Mouse (Mus musculus): ENCODE results near the gene Rab6a. TPM values are rescaled to one million over a fixed set of nuclear protein-coding genes. Genes with fewer than 3 reads are reported as not detected.

Rab6a gene
- polyA plus RNA-seq, 1 experiment, result 148 TPM

DNA sequence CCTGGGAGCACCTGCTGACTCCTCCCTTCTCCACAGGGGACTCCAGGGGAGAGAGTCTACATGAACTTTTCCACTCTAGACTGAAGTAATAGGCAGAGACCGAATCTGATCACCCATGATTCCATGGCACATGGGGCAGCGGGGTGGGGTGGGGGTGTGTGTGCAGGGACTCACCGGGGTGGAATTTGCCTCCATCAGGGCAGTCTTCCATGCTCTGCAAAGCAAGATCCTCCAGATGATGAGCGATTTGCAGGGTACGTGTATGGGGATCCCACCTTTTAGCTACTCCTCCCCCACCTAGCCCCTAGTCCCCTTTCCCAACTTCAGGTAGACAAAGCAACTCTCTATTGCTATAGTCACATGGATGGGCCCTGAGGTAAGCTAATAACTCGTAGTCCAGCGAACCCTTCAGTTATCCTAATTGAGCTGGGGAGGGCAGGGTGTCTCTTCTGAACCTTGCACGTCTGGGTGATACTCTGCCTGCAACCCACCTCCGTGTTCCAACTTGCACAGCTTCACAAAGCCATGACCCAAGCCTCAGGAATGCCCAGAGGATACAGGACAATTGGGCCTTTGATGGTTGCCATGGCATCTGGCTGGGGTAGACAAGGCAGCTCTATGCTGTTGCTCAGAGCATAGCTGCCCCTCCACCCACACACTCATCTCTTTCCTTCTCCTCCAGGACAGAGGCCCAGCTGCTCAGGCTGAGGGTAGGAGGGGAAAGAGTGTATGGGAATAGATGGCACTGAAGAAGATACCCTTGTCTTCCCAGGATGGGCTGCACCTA is 46.5 kb downstream of the Rab6a start:
- Histone ChIP-seq H3K4me1 (ENCODE audit: control insufficient read depth, insufficient read depth, low read length) (no peaks in the 10 kb centered on the region), H3K27me3 (ENCODE audit: control insufficient read depth, insufficient read depth, low read length, poor library complexity, severe bottlenecking) (no peaks in the 10 kb centered on the region)
- TF ChIP-seq CTCF (IDR thresholded peaks at IDR 0.05; ENCODE audit: low read depth, low read length) (no peak), EP300 (IDR thresholded peaks at IDR 0.05; ENCODE audit: insufficient read depth, low read depth, low read length) (no peak), POLR2A (IDR thresholded peaks at IDR 0.05; ENCODE audit: insufficient read depth, low read length) (no peak)

DNA sequence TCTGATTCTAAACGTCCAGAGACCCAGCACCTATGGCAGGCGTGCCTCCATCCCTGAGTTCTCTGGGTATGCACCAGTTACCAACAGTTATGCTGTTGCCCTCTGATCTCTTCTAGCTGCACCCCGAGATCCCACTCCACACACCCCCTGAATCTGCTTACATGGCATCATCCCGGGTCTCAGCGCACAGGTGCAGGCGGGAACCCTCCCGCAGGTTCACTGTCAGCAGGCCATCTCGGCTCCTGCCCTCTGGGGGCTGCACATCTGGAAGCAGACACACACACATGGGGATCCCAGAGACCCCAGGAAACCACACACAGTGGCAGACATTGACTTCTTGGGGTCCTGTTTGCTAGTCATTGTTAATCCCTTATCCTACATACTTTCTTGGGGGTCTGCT is 47.2 kb downstream of the Rab6a start:
- Histone ChIP-seq H3K36me3 (ENCODE audit: control insufficient read depth, insufficient read depth, low read length, poor library complexity, severe bottlenecking) (no peaks in the 10 kb centered on the region), H3K9me3 (replicated peaks; ENCODE audit: control insufficient read depth, insufficient read depth, low read length, poor library complexity, severe bottlenecking) (no peaks in the 10 kb centered on the region), H3K27me3 (ENCODE audit: control insufficient read depth, insufficient read depth, low read length, poor library complexity, severe bottlenecking) (no peaks in the 10 kb centered on the region), H3K4me3 (ENCODE audit: low read depth, low read length) (no peak overlapping the region), H3K4me1 (ENCODE audit: control insufficient read depth, insufficient read depth, low read length) (no peaks in the 10 kb centered on the region), H3K9ac (ENCODE audit: low read depth, poor library complexity, severe bottlenecking) (no peak overlapping the region), H3K27ac (ENCODE audit: insufficient read depth, low read length) (no peak overlapping the region)
- TF ChIP-seq CTCF (IDR thresholded peaks at IDR 0.05; ENCODE audit: low read depth, low read length) (no peak), POLR2A (IDR thresholded peaks at IDR 0.05; ENCODE audit: insufficient read depth, low read length) (no peak), EP300 (IDR thresholded peaks at IDR 0.05; ENCODE audit: insufficient read depth, low read depth, low read length) (no peak)

More for the DNA sequence above, 46.5 kb downstream of the Rab6a start:
- no peaks in the 10 kb centered on the region for H3K36me3 ChIP-seq (ENCODE audit: control insufficient read depth, insufficient read depth, low read length, poor library complexity, severe bottlenecking)
- H3K9ac ChIP-seq (ENCODE audit: low read depth, poor library complexity, severe bottlenecking), result no peak overlapping the region
- no peaks in the 10 kb centered on the region for H3K9me3 ChIP-seq (replicated peaks; ENCODE audit: control insufficient read depth, insufficient read depth, low read length, poor library complexity, severe bottlenecking)
- H3K4me3 ChIP-seq (ENCODE audit: low read depth, low read length), result no peak overlapping the region
- H3K27ac ChIP-seq (ENCODE audit: insufficient read depth, low read length), result no peak overlapping the region

DNA sequence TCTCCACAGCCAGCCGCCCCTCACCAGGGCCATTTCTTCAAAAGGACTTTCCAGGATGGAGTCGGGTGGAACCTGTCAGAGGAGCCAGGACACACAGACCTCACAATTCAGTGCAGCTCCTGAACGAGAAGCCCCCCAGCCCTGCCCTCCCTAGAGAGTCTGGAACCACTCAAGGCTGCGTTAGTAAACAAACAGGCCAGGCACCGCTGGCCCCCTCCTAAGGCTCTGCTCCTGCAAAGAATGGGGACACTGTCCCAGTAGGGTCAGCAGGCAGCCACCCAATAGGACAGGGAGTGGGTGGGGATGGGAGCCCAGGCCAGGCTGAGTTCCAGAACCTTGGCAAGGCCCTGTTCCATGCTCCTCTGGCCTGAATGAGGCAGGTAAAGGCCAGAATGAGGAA is 49.5 kb downstream of the Rab6a start:
- H3K27ac ChIP-seq (ENCODE audit: insufficient read depth, low read length), result no peak overlapping the region
- H3K4me3 ChIP-seq (ENCODE audit: low read depth, low read length), result no peak overlapping the region
- no peaks in the 10 kb centered on the region for H3K4me1 ChIP-seq (ENCODE audit: control insufficient read depth, insufficient read depth, low read length)
- TF ChIP-seq EP300 (IDR thresholded peaks at IDR 0.05; ENCODE audit: insufficient read depth, low read depth, low read length), result no peak
- TF ChIP-seq CTCF (IDR thresholded peaks at IDR 0.05; ENCODE audit: low read depth, low read length), result no peak
- no peak for TF ChIP-seq POLR2A (IDR thresholded peaks at IDR 0.05; ENCODE audit: insufficient read depth, low read length)
- no peaks in the 10 kb centered on the region for H3K36me3 ChIP-seq (ENCODE audit: control insufficient read depth, insufficient read depth, low read length, poor library complexity, severe bottlenecking)
- H3K9ac ChIP-seq (ENCODE audit: low read depth, poor library complexity, severe bottlenecking), result no peak overlapping the region
- no peaks in the 10 kb centered on the region for H3K9me3 ChIP-seq (replicated peaks; ENCODE audit: control insufficient read depth, insufficient read depth, low read length, poor library complexity, severe bottlenecking)
- no peaks in the 10 kb centered on the region for H3K27me3 ChIP-seq (ENCODE audit: control insufficient read depth, insufficient read depth, low read length, poor library complexity, severe bottlenecking)

DNA sequence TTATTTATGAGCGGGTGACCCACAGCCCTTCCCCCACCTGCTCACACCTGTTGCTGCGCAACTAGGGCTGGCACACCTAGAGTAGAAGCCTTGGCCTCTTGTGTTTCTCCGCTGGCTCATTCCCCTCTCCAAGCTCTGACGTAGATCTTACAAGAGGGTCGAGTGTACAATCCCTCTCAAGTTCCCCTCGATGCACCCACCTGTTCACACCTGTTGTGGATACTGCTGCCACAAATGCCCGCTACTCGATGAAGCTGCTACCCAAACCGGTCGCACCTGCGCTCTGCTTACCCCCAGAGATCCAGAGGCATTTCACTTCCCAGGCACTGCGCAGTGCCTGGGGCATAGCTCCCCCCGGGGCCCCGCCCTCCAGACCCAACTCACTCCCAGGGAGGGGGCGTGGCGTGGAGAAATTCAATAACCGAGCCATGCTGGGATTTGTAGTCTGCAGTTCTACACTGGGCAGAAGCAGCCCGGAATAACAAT is 50.9 kb downstream of the Rab6a start:
- Histone ChIP-seq H3K9me3 (replicated peaks; ENCODE audit: control insufficient read depth, insufficient read depth, low read length, poor library complexity, severe bottlenecking) (no peaks in the 10 kb centered on the region), H3K36me3 (ENCODE audit: control insufficient read depth, insufficient read depth, low read length, poor library complexity, severe bottlenecking) (no peaks in the 10 kb centered on the region), H3K9ac (ENCODE audit: low read depth, poor library complexity, severe bottlenecking) (no peak overlapping the region), H3K4me3 (ENCODE audit: low read depth, low read length) (peak overlapping the region; percentile 61), H3K27me3 (ENCODE audit: control insufficient read depth, insufficient read depth, low read length, poor library complexity, severe bottlenecking) (no peaks in the 10 kb centered on the region), H3K27ac (ENCODE audit: insufficient read depth, low read length) (no peak overlapping the region), H3K4me1 (ENCODE audit: control insufficient read depth, insufficient read depth, low read length) (no peaks in the 10 kb centered on the region)
- TF ChIP-seq POLR2A (IDR thresholded peaks at IDR 0.05; ENCODE audit: insufficient read depth, low read length) (no peak), CTCF (IDR thresholded peaks at IDR 0.05; ENCODE audit: low read depth, low read length) (no peak), EP300 (IDR thresholded peaks at IDR 0.05; ENCODE audit: insufficient read depth, low read depth, low read length) (no peak)

DNA sequence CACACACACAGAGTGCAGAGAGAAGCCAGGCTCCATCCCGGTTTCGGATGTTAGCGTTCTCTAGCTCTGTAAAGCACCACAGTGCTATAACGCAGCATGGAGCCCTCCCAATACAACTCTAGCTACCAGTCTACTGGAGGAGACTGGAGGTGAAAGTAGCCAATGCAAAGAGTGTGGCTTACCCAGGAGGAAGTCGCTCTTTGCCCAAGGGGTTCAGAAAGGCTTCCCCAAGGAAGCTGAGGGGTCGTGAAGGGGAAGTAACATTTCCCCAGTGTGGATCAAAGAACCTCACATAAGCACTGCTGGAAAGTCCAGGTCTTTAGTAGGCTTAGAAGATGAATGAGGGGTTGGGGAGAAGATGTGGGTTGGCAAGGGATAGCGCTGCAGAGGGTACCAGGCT is 54.1 kb downstream of the Rab6a start:
- no peak overlapping the region for H3K4me3 ChIP-seq (ENCODE audit: low read depth, low read length)
- H3K27me3 ChIP-seq (ENCODE audit: control insufficient read depth, insufficient read depth, low read length, poor library complexity, severe bottlenecking), result no peaks in the 10 kb centered on the region

DNA sequence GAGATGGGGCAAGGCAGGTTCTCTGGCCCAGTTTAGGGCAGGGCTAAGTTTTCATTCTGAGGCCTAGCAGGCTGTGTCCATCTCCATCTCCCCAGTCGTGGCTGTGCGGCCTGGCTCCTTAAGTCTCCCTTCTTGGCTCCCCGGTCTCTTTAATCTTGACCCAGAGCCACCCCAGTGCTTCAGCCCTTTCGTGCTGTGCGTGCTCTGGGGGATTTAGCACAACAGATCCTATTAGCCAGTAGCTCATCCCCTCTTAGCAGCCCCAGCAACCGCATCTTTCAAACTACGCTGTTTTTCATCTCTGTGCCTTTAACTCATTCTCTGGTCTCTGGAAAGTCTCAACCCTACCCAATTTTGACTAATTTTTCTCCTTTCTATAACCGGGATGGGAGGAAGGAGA is 55.0 kb downstream of the Rab6a start, which contains the start of gene Plekhb1:
Gene Plekhb1, minus strand, starts transcription at position 184 of the 400 bp plus-strand sequence.
- H3K27me3 ChIP-seq (ENCODE audit: control insufficient read depth, insufficient read depth, low read length, poor library complexity, severe bottlenecking), result no peaks in the 10 kb centered on the region
- H3K9ac ChIP-seq (ENCODE audit: low read depth, poor library complexity, severe bottlenecking), result no peak within 1 kb of the TSS
- H3K27ac ChIP-seq (ENCODE audit: insufficient read depth, low read length), result 0 out of 2 replicates have a peak within 1 kb of the TSS, but pooled peaks have one; percentile 11
- H3K4me1 ChIP-seq (ENCODE audit: control insufficient read depth, insufficient read depth, low read length), result no peaks in the 10 kb centered on the region
- no peaks in the 10 kb centered on the region for H3K36me3 ChIP-seq (ENCODE audit: control insufficient read depth, insufficient read depth, low read length, poor library complexity, severe bottlenecking)
- no peak within 1 kb of the TSS for H3K4me3 ChIP-seq (ENCODE audit: low read depth, low read length)
- H3K9me3 ChIP-seq (replicated peaks; ENCODE audit: control insufficient read depth, insufficient read depth, low read length, poor library complexity, severe bottlenecking), result no peaks in the 10 kb centered on the region
- TF ChIP-seq EP300 (IDR thresholded peaks at IDR 0.05; ENCODE audit: insufficient read depth, low read depth, low read length) (no peak), POLR2A (IDR thresholded peaks at IDR 0.05; ENCODE audit: insufficient read depth, low read length) (no peak), CTCF (IDR thresholded peaks at IDR 0.05; ENCODE audit: low read depth, low read length) (no peak)

More for the DNA sequence above, 54.1 kb downstream of the Rab6a start:
- no peak for TF ChIP-seq EP300 (IDR thresholded peaks at IDR 0.05; ENCODE audit: insufficient read depth, low read depth, low read length)
- no peak for TF ChIP-seq POLR2A (IDR thresholded peaks at IDR 0.05; ENCODE audit: insufficient read depth, low read length)
- H3K4me1 ChIP-seq (ENCODE audit: control insufficient read depth, insufficient read depth, low read length), result no peaks in the 10 kb centered on the region
- no peaks in the 10 kb centered on the region for H3K9me3 ChIP-seq (replicated peaks; ENCODE audit: control insufficient read depth, insufficient read depth, low read length, poor library complexity, severe bottlenecking)
- H3K36me3 ChIP-seq (ENCODE audit: control insufficient read depth, insufficient read depth, low read length, poor library complexity, severe bottlenecking), result no peaks in the 10 kb centered on the region
- no peak overlapping the region for H3K9ac ChIP-seq (ENCODE audit: low read depth, poor library complexity, severe bottlenecking)
- H3K27ac ChIP-seq (ENCODE audit: insufficient read depth, low read length), result no peak overlapping the region

Data from ES-Bruce4 (cell line).